Mouse (Mus musculus) left cerebral cortex, adult 6 months (tissue): ENCODE measurements around the gene Vmn2r32. TPM values are rescaled to one million over a fixed set of nuclear protein-coding genes. Genes with fewer than 3 reads are reported as not detected.

Source experiments
- long read RNA-seq, 2 experiments: library from polyadenylated mRNA; unstranded; transcript quantifications; one replicate each; pipeline ENCODE4 v2.0.0; 2019 to 2020
- polyA plus RNA-seq: library from polyadenylated mRNA; unstranded; fragments of <200 nt; fragmentation: Nextera tagmentation; gene quantifications from 2 replicates; pipeline ENCODE4 v1.2.3, GENCODE M21; 2021

The Vmn2r32 gene
- polyA plus RNA-seq = not detected in 2 replicates
- long read RNA-seq, experiment 1 = 0 reads
- long read RNA-seq, experiment 2 = 0 reads

GRCm38 (mm10) chr7:7479918-7480317, at the start of gene Vmn2r32:
TSS of gene Vmn2r32 (minus strand) at chr7:7480018.

Other genes starting within 250 kb of the Vmn2r32 start
- gene Vmn2r29, start 232.7 kb downstream of the Vmn2r32 start, polyA plus RNA-seq = 0.39 and 1.1 TPM in 2 replicates
- gene Gm45844, start 201.7 kb downstream of the Vmn2r32 start, polyA plus RNA-seq = 11.5 and 12.4 TPM in 2 replicates
- 119 and 147 TPM in 2 replicates for gene Clcn4, start 179.2 kb downstream of the Vmn2r32 start, polyA plus RNA-seq
- gene Vmn2r30, start 142.4 kb downstream of the Vmn2r32 start, polyA plus RNA-seq = 0.01 TPM in 1 of 2 replicates, not detected in the other
- 0.33 TPM in 1 of 2 replicates, not detected in the other for gene Gm45783, start 105.4 kb downstream of the Vmn2r32 start, polyA plus RNA-seq
- gene Vmn2r31, start 80.3 kb downstream of the Vmn2r32 start, polyA plus RNA-seq = not detected in 2 replicates
- not detected in 2 replicates for gene Vmn2r33, start 86.8 kb upstream of the Vmn2r32 start, polyA plus RNA-seq
- not detected in 2 replicates for gene Vmn2r34, start 209.5 kb upstream of the Vmn2r32 start, polyA plus RNA-seq